Mouse (Mus musculus) thymus, adult 18-20 months (tissue): ENCODE data around the gene Gas7.

ENCODE experiments used
- DNase-seq, 2 experiments: peaks; one replicate each; pipeline ENCODE4 v3.0.0; 2022; ENCODE audit warnings: mixed read lengths in 2 of 2

The Gas7 gene

DNA sequence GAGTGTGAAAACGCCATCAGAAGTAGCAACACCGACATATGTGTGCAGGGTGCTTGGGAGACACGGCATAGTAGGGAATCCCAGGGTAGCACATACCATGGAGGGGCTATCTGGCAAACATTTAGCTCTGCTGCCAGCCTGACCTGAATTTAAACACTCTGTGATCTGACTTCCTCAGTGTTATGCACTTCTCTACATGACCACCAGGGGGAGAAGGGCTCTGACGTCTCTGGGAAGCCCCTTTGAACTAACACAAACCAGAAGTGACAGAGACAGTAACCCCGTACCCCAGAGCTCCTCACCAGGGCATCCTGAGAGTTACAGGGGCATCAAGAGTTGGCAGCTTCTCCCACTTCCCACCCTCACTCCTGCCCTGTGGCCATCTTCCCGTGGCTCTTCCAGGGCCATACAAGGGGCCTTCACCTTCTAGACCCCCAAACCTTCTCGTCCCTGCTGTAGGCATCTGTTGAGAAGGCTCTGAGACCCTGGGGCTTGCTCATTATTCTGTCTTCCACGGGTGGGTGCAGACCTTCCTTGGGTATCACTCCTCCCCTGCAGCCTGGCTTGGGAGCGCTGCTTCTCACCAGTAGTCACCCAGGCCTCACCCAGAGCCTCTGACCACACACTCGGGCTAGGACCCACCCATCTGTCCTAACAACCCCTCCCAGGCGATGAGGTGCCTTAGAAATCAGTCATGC, 202.6 kb downstream of the Gas7 start:
- DNase-seq, result peak in 1 of 2 experiments; percentile 18

DNA sequence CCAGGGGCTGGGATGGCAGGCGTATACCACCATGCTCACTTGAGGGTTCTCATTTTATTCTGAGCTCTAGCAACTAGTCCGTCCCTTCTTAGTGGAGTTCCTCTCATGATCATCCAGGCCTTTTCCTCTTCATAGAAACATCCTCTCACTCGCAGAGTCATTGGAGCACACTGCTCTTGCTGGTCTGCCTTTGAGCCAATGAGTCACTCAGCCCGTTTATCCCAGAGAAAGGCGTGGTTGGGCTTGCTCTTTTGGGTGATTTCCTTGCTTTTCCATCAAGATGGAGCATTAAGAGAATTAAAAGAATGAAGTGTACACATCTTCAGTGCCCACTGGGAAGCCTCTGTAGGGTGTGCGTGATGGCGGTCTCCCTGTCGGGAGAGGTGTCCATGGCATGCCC, 206.2 kb downstream of the Gas7 start:
- no peak for DNase-seq

DNA sequence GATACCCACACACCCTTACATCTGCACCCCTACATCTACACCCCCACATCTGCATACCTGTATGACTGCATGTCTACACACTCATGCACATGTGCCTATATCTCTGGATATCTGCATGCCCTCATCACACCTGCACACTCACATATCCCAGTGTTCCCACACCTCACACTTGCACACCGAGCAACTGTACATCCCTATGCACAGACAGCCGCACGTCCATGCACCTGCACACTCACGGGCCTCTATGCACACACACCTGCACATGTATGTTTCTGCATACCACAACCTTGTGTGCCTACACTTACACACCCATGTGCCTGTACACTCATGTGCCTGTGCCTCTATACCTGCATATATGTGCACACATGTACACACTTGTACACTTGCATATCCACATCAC, 208.2 kb downstream of the Gas7 start:
- no peak for DNase-seq

DNA sequence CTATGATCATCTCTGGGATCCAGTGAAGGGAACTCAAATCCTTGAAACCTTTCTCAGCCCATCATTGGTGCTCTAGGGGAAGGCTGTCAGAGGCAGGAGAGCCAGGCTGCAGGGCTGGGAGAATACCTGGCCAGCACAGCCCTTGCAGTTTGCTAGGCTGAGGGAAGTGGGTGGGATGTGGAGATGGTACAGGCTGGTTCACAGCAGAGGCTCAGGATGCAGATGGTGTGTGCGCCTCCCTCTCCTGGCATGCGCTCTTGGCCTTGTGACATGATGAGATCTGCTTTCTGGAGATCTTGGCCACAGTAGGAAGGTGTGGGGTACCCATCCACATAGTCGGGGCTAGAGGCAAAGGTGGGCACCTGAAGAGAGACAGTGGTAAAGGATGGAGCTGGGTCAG, 209.0 kb downstream of the Gas7 start:
- no peak for DNase-seq

DNA sequence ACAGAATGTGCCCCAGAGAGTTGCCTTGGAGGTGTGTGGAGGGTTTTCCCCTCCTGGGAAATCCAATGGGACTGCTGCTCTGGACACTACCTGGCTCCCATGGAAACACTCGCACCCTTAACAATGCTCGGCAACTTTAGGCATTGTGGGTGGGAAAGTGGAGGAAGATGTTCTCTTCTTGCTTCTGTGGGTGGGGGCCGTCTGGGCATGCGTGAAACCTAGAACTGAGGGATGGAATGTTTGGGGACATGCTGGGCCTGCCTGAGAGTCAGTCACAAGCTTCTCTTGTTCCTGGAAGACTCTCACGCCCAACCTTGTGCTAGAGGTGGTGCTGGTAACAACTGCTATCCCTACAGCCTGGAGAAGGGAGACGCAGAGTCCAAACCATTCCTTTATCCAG, 209.7 kb downstream of the Gas7 start:
- DNase-seq, result no peak

DNA sequence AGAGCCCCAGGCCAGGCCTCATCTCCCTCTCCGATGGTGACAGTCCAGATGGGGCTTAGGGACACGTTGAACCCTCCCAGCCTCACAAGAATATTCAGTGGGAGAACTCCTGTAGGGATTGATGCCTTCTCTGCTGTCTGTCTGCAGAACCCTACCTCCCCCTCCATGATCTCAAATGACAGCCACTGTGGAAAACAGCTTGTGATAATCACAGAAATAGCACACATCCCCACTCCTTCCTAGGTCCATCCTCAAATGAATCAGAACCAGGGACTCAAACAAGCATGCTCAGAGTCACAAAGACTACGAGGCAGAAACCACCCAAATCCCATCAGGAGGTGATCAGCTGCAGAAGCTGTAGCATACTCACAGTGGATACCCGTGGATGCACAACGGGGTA, 210.9 kb downstream of the Gas7 start:
- DNase-seq, result no peak

DNA sequence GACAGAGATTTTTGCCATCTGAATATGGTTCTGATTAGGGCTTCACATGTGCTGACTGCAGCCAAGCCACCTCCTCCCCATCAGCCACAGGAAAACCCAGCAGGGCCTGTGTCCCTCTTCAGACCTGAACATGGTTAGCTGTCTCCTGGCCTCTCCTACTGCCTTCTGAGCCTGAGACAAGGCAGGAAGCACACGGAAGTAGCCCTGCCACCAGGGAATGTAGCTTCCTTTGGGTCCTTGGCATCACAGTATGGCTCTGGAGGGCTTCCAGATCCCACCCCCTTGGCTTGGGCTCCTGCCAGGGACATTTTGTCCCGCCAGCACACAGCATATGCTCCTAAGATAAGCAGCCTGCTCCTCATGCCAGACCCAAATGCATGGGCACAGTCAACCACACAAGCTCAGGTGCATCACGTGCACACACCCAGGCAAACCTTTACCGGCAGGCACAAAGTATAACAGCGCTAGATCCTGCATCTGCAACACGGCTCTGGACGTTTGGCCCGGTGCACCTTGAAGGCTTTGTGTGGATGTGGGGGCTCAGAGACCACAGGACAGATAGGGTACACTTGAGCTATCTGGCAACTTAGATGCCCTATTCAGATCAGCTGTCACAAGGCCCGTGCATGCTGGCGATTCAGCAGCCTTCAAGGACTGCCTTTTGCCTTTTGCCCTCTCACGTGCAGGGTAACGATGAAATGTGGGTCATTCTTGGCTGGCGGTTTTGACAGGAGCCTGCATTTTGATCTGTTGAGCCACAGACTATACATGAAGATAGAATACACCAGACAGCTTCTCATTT, 212.5 kb downstream of the Gas7 start:
- no peak for DNase-seq

DNA sequence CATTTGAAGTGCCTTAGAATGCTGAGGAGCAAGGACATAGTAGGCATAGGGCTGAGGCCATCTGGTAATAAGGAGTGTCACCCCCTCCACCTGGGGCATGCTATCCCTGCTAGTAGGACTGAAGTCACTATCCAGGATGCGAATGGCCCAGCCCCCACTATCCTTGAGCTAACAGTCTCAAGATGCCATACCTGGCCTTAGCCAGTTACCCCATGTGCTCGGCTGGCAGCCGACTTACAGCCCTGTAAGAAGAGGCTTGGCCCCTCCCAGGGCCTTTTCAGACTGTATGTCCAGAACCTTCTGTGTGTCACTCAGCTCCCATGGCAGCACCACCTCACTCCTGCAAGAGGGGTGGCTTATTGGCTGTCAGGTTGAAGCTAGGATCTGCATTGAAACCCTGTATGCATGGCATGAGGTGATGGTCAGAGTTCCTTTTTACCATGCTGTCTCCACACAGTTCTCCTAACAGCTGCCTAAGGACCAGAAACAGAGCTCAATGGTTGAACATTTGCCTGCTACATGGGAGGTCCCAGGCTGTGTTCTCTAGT, 213.3 kb downstream of the Gas7 start:
- no peak for DNase-seq

DNA sequence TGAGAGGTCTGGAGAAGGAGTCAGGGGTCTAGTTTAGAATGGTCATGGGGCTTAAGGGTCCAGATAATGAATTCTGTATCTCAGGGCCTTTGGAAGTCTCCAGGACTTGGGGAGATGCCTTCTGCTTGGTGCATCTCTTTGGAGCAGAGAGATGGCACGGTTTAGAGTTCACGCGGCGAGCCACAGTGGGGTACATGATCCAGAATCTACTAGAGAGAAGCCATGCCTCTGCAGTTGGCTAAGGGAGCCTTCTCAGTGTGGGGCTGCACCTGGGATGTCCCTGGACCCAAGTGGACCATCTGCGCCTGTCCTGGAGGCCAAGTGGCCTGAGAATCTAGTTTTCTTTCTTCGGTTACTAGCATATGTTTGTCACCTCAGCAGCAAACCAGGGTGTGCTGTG, 214.8 kb downstream of the Gas7 start:
- DNase-seq, result no peak

DNA sequence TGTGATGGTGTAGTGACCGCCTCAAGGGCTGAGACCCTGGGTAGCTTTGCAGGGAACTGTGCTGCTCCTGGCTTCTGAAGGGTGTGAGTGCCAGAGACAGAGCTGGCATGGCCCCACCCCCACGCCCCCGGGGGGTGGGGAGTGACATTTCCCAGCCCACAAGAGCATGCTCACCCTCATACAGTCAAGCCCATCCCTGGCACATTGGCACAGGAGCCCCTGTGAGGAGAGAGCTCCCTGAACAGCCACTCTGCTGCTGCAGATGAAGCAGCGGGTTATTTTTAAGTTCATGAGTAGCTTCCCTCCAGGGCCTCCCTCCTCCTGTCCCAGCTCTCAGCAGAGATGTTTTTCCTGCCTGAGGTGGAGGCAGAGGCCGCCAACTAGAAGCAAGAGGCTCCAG, 216.9 kb downstream of the Gas7 start:
- no peak for DNase-seq

DNA sequence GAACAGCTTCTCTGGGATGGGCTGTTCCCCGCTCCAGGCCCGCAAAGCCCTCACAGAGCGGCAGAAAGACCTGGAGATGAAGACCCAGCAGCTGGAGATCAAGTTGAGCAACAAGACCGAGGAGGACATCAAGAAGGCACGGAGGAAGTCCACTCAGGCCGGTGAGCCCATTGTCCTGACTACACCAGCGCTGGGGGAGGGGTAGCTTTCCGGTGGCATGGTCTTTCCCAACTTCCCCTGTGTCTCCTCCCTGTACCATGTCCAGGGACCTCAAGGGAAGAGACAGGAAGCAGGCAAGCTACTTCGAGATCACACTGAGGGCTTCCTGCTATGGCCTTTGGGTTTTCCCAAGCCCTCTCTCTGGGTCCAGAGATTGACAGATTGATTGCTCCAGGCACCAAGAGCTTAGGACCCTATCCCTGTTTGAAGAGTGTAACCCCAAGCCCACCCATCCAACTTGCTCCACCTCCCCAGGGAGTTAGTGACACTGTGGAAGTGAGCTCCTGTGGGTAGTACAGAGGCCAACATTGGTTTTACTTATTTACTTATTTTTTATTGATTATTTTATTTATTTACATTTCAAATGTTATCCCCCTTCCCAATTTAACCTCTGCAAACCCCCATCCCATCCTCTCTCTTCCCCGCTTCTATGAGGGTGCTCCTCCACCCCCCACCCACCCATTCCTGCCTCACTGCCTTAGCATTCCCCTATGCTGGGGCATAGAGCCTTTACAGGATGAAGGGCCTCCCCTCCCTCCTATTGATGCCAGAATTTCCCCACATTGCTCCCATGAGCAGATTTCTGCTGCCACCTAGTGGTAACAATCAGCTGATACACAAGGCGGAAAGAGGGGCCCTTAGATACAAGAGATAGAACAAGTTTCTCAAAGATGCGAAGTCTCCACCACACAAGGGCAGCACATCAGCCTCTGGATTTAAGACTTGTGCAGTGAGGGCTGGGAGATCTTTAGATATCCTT, 220.6 kb downstream of the Gas7 start:
- DNase-seq, result no peak

DNA sequence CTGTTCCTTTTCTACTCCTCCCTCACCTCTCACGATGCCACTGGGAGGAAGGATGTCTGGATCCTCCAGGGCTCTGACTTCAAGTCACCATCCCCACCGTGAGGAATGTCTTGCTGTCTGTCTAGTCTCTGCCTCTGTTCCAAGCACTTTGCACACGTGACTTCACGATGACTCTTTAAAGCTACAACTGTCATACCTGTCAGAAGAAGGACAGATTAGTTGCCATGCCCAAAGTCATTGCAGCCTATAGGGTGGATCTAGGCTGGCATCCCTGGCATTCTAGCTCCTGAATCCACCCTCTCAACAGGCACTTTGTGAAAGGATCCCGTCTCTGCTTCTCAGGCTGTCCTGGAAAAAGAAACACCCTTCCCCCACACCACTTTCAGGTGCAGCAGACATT, 224.1 kb downstream of the Gas7 start:
- DNase-seq, result no peak

DNA sequence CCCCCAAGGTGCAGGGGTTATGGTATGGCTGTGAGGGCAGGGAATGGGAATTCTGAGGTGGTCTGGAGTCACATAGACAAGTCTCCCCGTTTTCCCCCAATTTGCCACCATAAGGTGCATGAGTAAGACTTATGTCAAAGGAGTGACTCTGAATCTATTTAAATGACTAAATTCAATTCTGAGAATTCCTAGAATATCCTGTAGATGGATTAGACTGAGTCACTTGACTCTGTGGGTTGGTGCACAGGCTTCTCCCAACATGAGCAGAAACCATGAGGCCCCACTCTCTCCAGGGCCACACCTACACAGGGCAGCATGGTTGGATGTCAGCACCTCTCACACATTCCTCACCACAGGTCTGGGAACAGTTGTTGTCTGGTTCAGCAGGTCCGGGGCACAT, 224.7 kb downstream of the Gas7 start:
- no peak for DNase-seq

DNA sequence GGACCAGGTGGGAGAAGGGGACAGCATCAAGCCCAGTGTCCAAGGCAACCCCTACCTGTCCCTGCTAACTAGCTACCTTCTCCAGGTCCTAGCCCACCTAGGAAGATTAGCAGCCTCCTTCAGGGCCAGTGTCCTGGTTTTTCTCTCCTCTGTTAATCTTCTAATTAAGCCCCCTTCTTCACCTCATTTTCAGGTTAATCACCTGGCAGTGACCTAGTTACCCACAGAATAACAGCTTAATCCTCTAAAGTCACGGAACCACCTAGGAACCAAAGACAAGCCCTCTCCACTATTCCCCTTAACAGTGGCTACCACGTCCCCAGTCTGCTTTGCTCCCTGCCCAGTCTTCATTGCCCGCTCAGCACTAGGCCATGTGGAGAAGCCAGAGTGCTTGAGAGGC, 226.6 kb downstream of the Gas7 start:
- DNase-seq, result no peak

DNA sequence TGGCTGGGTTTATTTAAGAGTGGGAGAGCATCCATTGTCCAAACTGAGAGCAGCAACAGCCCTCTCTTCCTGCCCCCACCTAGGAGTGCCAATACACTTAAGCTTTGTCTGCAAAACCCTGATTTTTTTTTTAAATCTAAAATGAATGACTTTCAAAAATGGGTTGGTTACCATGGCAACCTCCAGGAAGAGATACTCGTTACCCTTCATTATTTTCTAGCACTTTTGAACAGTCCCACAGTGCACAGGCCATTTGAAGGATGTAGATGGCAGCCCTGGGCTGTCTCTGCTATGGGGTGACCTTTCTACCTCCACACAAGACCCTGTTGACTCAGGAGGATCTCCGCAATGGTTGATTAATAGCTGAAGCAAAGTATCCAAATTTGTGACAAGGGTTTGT, 230.9 kb downstream of the Gas7 start:
- no peak for DNase-seq

DNA sequence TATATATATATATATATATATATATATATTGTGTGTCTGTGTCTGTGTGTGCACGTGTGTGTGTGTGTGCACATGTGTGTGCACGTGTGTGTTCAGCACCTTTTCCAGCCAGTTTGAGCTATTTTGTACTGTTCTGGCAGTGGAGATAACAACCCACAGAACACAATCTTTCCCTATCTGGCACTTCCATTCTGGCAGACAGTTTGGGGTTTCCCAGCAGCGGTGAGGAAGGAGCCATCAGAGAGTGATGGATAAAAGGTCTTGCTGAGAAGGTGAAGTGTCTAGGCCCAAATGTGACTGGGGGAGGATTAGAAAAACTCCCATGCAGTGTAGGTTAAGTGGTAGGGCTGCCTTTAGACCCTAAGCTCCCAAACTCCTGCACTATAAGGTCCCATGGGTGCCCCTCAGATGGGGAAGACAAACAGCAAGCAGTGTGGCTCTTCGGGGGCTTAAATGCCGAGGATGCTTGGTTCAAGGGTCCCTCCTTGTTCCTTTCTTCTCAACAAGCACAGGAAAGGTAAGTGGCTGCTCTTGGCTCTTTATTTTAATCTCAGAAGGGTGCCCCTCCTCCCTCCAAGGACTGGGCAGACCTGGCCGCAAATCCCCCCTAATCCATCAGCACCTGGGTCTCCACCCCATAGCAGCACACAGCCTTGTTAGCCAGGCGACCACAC, 239.6 kb downstream of the Gas7 start, which contains the start of gene Rcvrn:
Gene Rcvrn, plus strand, starts transcription at position 624 of the 674 bp plus-strand sequence.
- no peak for DNase-seq

DNA sequence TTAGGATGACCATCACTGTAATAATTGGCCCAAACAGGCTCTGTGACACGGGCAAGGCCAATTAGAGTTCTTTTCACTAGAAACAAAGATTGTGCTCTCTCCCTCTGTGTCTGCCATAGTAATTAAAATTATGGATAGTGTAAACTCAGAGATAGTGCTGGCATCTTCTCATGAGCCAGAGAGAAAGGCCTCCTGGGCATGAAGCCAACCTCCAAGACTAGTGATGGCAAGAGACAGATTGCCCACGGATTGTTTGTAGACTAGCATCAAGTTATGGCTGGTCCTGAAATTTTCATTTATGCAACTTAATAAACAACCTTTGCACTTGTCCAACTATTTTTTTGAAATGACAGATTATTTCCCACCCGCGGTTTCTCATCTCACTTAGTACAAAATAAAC, 257.7 kb downstream of the Gas7 start:
- DNase-seq, result no peak

DNA sequence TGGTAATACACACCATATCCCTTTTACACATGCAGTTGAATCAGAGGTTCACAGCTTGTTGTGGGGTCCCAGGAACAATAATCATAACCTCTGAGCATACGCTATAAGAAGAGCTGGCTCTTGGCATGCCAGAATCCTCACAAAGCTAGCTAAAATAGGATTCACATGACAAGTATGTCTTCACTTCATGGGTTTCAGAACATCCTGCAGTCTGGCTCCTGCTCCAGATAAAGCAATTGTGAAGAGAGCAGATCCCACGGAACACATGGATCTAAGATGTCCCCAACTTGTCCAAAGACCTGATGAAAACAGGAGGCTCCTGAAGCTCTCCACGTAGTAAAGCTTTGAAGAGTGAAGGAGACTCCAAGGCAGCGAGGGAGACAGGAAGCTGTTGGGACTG, 260.1 kb downstream of the Gas7 start:
- DNase-seq, result no peak

DNA sequence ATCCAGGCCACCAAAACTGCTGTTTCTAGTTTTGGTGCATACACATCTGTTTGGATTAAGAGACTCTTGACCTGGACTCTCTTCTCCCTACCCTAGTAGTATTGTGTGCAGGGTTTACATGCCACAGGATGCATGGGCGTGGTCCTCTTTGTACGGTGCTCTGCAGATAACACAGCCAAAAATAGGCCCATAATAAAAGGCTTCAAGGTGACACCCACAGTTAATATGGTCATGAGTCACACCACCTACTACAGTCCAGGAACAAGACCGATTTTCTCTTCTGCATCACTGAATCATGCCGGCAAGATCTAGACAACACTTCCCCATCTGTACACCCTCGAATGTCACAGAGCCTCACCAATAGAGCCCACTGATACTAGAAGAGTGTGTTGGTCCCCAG, 266.2 kb downstream of the Gas7 start:
- DNase-seq, result no peak

DNA sequence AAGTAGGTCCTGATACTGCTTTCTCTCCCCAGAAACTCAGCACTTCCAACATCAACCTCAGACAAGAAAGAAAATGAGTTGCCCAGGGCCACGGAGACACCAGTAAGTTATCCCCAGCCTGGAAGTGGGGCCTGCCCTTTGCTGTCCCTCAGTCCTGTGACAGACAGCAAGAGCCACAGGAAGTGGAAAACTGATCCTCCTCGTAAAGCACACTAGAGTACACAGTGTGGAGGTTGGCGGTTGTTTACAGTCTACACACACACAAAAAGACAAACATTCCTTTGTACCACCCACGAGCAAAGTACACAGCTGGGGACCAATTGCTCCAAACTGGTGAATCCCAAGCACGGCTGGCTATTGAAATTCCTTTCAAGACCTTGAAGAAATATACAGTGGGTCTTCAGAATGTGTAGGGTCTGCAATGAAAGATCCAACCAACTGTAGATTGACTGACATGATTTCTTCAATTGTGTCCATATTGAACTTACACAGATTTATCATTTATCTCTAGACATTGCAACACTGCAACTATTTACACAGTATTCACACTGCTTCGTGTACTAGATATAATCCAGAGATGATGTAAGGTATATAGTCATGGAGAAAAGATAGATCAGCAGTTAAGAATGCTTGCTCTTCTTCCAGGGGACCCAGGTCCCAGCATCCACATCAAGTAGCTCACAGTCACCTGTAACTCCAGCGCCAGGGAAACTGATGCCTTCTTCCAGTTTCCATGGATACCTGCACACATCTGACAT, 267.3 kb downstream of the Gas7 start:
- DNase-seq, result no peak

DNA sequence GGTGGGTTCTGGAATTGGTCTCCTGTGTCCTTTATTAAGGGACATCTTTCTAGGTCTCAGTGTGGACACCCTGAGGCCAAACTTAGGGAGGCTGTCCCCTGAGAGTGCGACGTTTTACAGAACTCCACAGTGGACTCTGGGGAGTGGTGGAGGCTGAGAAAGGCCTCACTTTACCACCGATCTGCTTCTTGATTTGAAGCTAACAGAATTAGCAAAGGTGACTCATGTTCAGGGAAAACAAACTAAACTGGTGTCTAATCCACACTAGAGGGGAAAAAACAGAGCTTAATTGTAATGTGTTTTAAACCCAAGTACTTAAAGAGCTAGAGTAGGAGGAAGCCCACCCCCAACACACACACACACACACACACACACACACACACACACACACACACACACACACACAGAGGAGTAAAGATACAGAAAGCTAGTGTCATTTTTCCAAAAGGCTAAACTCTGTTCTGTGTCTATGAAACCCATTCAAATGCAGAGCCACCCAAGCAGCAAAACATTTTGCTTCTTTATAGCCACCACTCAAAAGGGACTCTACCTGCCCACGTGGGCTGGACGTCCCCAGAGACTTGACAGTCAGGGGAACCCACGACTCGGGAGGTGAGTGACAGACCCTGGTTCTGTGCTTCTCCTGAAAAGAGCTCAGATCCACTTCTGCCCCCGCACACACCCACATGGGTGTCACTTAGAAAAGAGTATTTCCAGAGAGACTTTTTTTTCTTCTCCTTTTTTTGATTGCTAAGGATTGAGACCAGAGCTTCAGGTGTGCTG, 268.2 kb downstream of the Gas7 start:
- no peak for DNase-seq
